Comparison of ENCODE assay signal across 8 mouse cellular contexts in genomic region chr19:29501106-29501505, GRCm38 (mm10). TPM values are rescaled to one million over a fixed set of nuclear protein-coding genes. Genes with fewer than 3 reads are reported as not detected.
DNase-seq lines count a peak whose midpoint lies in the region; ATAC-seq and TF ChIP-seq lines count a peak whose summit lies in the region.

No protein-coding gene starts in this region.

- H3K9ac ChIP-seq in hindbrain, embryonic 16.5 days (ENCODE audit: low read depth, low read length), result no peak overlapping the region
- 0 out of 2 replicates have a peak overlapping the region, but pooled peaks have one; percentile 14 for H3K9ac ChIP-seq in liver, embryonic 14.5 days (replicated peaks)

- peak overlapping the region; percentile 24 for H3K4me2 ChIP-seq in hindbrain, embryonic 16.5 days (ENCODE audit: low read length)
- H3K4me2 ChIP-seq in liver, embryonic 14.5 days (ENCODE audit: low read depth), result peak overlapping the region; percentile 63

- 49% methylated on average over 11 of the region's 11 CpGs for WGBS in hindbrain, embryonic 16.5 days
- 46% methylated on average over 11 of the region's 11 CpGs for WGBS in liver, embryonic 14.5 days (ENCODE audit: insufficient replicate concordance)

- CTCF ChIA-PET in Patski (lab: Charles Lee), result interaction anchor here (0.7 to 4.6 kb wide), 29 partner anchors 10 to 524 kb away, joined by 3 to 38 read pairs (median 4); partner anchors contain the start of gene Ric1

- H3K36me3 ChIP-seq in hindbrain, embryonic 16.5 days (ENCODE audit: control insufficient read depth, insufficient read depth, low read length), result no peaks in the 10 kb centered on the region
- no peaks in the 10 kb centered on the region for H3K36me3 ChIP-seq in liver, embryonic 14.5 days (replicated peaks; ENCODE audit: control insufficient read depth, insufficient read depth, low read depth)

- no peaks in the 10 kb centered on the region for H3K27me3 ChIP-seq in Patski
- H3K27me3 ChIP-seq in hindbrain, embryonic 16.5 days (replicated peaks; ENCODE audit: control insufficient read depth, insufficient read depth, low read length), result no peaks in the 10 kb centered on the region
- no peaks in the 10 kb centered on the region for H3K27me3 ChIP-seq in liver, embryonic 14.5 days (ENCODE audit: control insufficient read depth, insufficient read depth, low read length)

- TF ChIP-seq EP300 in liver, embryonic 14.5 days (IDR thresholded peaks at IDR 0.05; ENCODE audit: low read depth), result no peak

- H3K9me3 ChIP-seq in hindbrain, embryonic 16.5 days (ENCODE audit: control insufficient read depth, low read length), result no peaks in the 10 kb centered on the region
- H3K9me3 ChIP-seq in liver, embryonic 14.5 days (ENCODE audit: control insufficient read depth, low read length), result no peaks in the 10 kb centered on the region

- no peaks in the 10 kb centered on the region for H3K4me1 ChIP-seq in hindbrain, embryonic 16.5 days (ENCODE audit: control insufficient read depth, insufficient read depth, low read depth, low read length)
- peaks cover 14 to 22% of the 10 kb centered on the region in 2 experiments for H3K4me1 ChIP-seq in liver, embryonic 14.5 days (replicated peaks; ENCODE audit: control insufficient read depth in 2 of 2, insufficient read depth in 2 of 2, low read length in 1 of 2)

- peak; percentile 15 to 53 for DNase-seq in CD8-positive naive resting alpha-beta T cell, adult 2 months (ENCODE audit: low read depth in 2 of 2, low spot score in 2 of 2)
- DNase-seq in Patski (ENCODE audit: low read depth, low spot score), result no peak
- DNase-seq in liver, embryonic 14.5 days (ENCODE audit: low read depth in 3 of 3, low spot score in 3 of 3), result no peak
- peak; percentile 72 for DNase-seq in naive thymus-derived CD4-positive, alpha-beta T cell, adult 2 months (ENCODE audit: low read depth)
- no peak for DNase-seq in urinary bladder, postnatal 10 days (ENCODE audit: low spot score)
- DNase-seq in layer of hippocampus, adult 11-12 months (ENCODE audit: low spot score), result no peak

- ATAC-seq in Patski, result peak; percentile 70
- ATAC-seq in erythroid progenitor cell, adult 5-6 weeks (replicated peaks; ENCODE audit: low FRiP score, poor library complexity, severe bottlenecking), result 0 out of 2 replicates have a peak, but pooled peaks have one; percentile 26
- ATAC-seq in hindbrain, embryonic 16.5 days, result peak; percentile 42; the same call in 1 of the 2 replicates
- ATAC-seq in liver, embryonic 14.5 days (ENCODE audit: insufficient read depth), result peak; percentile 58; the same call in 1 of the 2 replicates

- no peak for TF ChIP-seq CTCF in Patski (IDR thresholded peaks at IDR 0.05)
- TF ChIP-seq CTCF in liver, embryonic 14.5 days (IDR thresholded peaks at IDR 0.05; ENCODE audit: low read depth), result peak; percentile 71

- peak overlapping the region; percentile 5 for H3K4me3 ChIP-seq in hindbrain, embryonic 16.5 days (ENCODE audit: low read length)
- H3K4me3 ChIP-seq in liver, embryonic 14.5 days (ENCODE audit: insufficient read depth in 1 of 2, low read depth in 2 of 2, low read length in 2 of 2), result peak overlapping the region; percentile 39 to 65

- POLR2A ChIA-PET in Patski (lab: Charles Lee), result interaction anchor here (0.5 to 0.7 kb wide), 2 partner anchors 251 to 682 kb away, joined by 4 to 5 read pairs; no protein-coding TSS in a partner anchor

- no peak overlapping the region for H3K27ac ChIP-seq in hindbrain, embryonic 16.5 days (ENCODE audit: low read depth, low read length)
- no peak overlapping the region for H3K27ac ChIP-seq in liver, embryonic 14.5 days

- in situ Hi-C loops in Patski (cut with MboI; ENCODE audit: low pct_unique_long_range_greater_than_20kb), result loop anchor here (5.0 to 25.0 kb wide), 3 partner anchors 134 to 714 kb away; partner anchors contain the start of genes Cd274 and Plgrkt

RNA-seq across cellular contexts. Expression of gene Ric1, which starts 21.0 kb away (rescaled TPM):
- polyA plus RNA-seq in Patski (2021), result 28.8 TPM
- 4.3 and 5.9 TPM in 2 replicates for total RNA-seq in erythroid progenitor cell, adult 5-6 weeks (2015; ENCODE audit: low replicate concordance)
- 1.9 and 2.3 TPM in 2 replicates for total RNA-seq in erythroid progenitor cell, adult 5-6 weeks (2017; ENCODE audit: low replicate concordance)
- 10.2 and 10.6 TPM in 2 replicates for polyA plus RNA-seq in hindbrain, embryonic 16.5 days (2015; fragmentation: Nextera tagmentation; extraction: Ambion mirVana)
- polyA plus RNA-seq in liver, embryonic 14.5 days (2012; rRNA removed), result 2.4 and 3.1 TPM in 2 replicates
- polyA plus RNA-seq in liver, embryonic 14.5 days (2014; fragmentation: Nextera tagmentation; extraction: Ambion mirVana), result 2.8 and 2.9 TPM in 2 replicates

Comparison
In these comparisons a context has a peak if more than half of its experiments do, and no peak if none do; other contexts are left out.
1. DNase-seq: peak in CD8-positive naive resting alpha-beta T cell, adult 2 months (2 of 2) and naive thymus-derived CD4-positive, alpha-beta T cell, adult 2 months (single experiment); none in Patski (single experiment), liver, embryonic 14.5 days (0 of 3), urinary bladder, postnatal 10 days (single experiment) and layer of hippocampus, adult 11-12 months (single experiment).
2. Peak in every context shown above with its lines, with median percentiles within 50 percentile points of each other: ATAC-seq.